Mouse (Mus musculus) CH12.LX (cell line): ENCODE measurements around the gene Gpr108. TPM values are rescaled to one million over a fixed set of nuclear protein-coding genes. Genes with fewer than 3 reads are reported as not detected.

Experiments used
- DNase-seq: peaks from one replicate; pipeline ENCODE4 v3.0.0-alpha.2; 2013; ENCODE audit errors: extremely low read depth
- H3K27ac ChIP-seq: 2 replicates; pipeline ENCODE4 v1.5.1; 2012; ENCODE audit warnings: low read depth, mild to moderate bottlenecking, control low read depth, moderate library complexity; ENCODE audit not compliant: insufficient read depth
- H3K27me3 ChIP-seq: replicated peaks from 2 replicates; pipeline ENCODE3; 2012; ENCODE audit warnings: inconsistent platforms
- H3K36me3 ChIP-seq, 2 experiments: replicated peaks in 1 of 2; 2 replicates each; pipeline versions ENCODE3 to v1.6.1; 2012; ENCODE audit warnings: inconsistent platforms in 1 of 2, low read length in 1 of 2, mild to moderate bottlenecking in 1 of 2, mixed read lengths in 1 of 2, moderate library complexity in 1 of 2; ENCODE audit not compliant: control insufficient read depth in 1 of 2, insufficient read depth in 1 of 2
- H3K4me1 ChIP-seq, 2 experiments: 2 replicates each; pipeline ENCODE4 v1.6.1; 2012; ENCODE audit warnings: inconsistent platforms in 1 of 2, moderate library complexity in 1 of 2; ENCODE audit not compliant: insufficient read depth in 2 of 2, control insufficient read depth in 1 of 2
- H3K4me2 ChIP-seq: 2 replicates; pipeline ENCODE4 v1.6.1; 2012; ENCODE audit warnings: low read depth, mild to moderate bottlenecking, control low read depth; ENCODE audit not compliant: poor library complexity, insufficient read depth, severe bottlenecking
- H3K4me3 ChIP-seq, 3 experiments: fragments of 150-350 bp in 1 of 3; sonication (generic) in 1 of 3; replicated peaks in 1 of 3; 2 replicates each; pipeline versions ENCODE3 to v1.5.1; 2011 to 2012; ENCODE audit warnings: low read depth in 2 of 3, low read length in 2 of 3, mild to moderate bottlenecking in 2 of 3, moderate library complexity in 2 of 3, control low read depth in 1 of 3, improper control_type of control experiment in 1 of 3, inconsistent platforms in 1 of 3, mixed read lengths in 1 of 3; ENCODE audit not compliant: poor library complexity in 1 of 3
- H3K79me2 ChIP-seq: replicated peaks from 2 replicates; pipeline ENCODE4 v1.6.1; 2012; ENCODE audit warnings: mild to moderate bottlenecking, moderate library complexity; ENCODE audit not compliant: control insufficient read depth, poor library complexity, insufficient read depth, severe bottlenecking; ENCODE audit errors: extremely low read depth
- H3K9ac ChIP-seq: 2 replicates; pipeline ENCODE4 v1.6.1; 2012; ENCODE audit warnings: low read depth, mild to moderate bottlenecking, control low read depth, moderate library complexity; ENCODE audit not compliant: insufficient read depth
- H3K9me3 ChIP-seq: replicated peaks from 2 replicates; pipeline ENCODE3; 2012; ENCODE audit warnings: low read length, inconsistent platforms, mixed read lengths
- BHLHE40 ChIP-seq: IDR thresholded peaks from 2 replicates; pipeline ENCODE4 v1.6.1; 2011; ENCODE audit warnings: mild to moderate bottlenecking, low read depth, low read length, improper control_type of control experiment
- CHD1 ChIP-seq: IDR thresholded peaks from 2 replicates; pipeline ENCODE4 v1.6.1; 2012; ENCODE audit warnings: low read depth, low read length, improper control_type of control experiment, inconsistent platforms
- CTCF ChIP-seq, 2 experiments: IDR thresholded peaks in 1 of 2; conservative IDR thresholded peaks in 1 of 2; 2 replicates each; pipeline ENCODE4 v1.5.1; 2011 to 2012; ENCODE audit warnings: low read depth in 2 of 2, low read length in 2 of 2, improper control_type of control experiment in 1 of 2, inconsistent platforms in 1 of 2, mild to moderate bottlenecking in 1 of 2, moderate library complexity in 1 of 2
- E2F4 ChIP-seq: IDR thresholded peaks from 2 replicates; pipeline ENCODE4 v1.6.1; 2011; ENCODE audit warnings: low read depth, low read length, improper control_type of control experiment; ENCODE audit not compliant: insufficient replicate concordance
- GABPA ChIP-seq: IDR thresholded peaks from 2 replicates; pipeline ENCODE4 v1.6.1; 2012; ENCODE audit warnings: low read depth, low read length, improper control_type of control experiment, inconsistent platforms; ENCODE audit not compliant: insufficient replicate concordance
- HCFC1 ChIP-seq: IDR thresholded peaks from 2 replicates; pipeline ENCODE4 v1.6.1; 2012; ENCODE audit warnings: low read depth, mild to moderate bottlenecking, inconsistent platforms, low read length, improper control_type of control experiment
- IRF4 ChIP-seq: IDR thresholded peaks from 2 replicates; pipeline ENCODE4 v1.6.1; 2014; ENCODE audit warnings: low read depth, mild to moderate bottlenecking, inconsistent platforms, low read length, improper control_type of control experiment
- JUN ChIP-seq: IDR thresholded peaks from 2 replicates; pipeline ENCODE4 v1.6.1; 2011; ENCODE audit warnings: low read depth, mild to moderate bottlenecking, low read length, improper control_type of control experiment, moderate library complexity; ENCODE audit not compliant: insufficient read depth
- MAFK ChIP-seq: IDR thresholded peaks from 2 replicates; pipeline ENCODE4 v1.6.1; 2011; ENCODE audit warnings: low read length, improper control_type of control experiment; ENCODE audit not compliant: insufficient replicate concordance
- MYC ChIP-seq: IDR thresholded peaks from 2 replicates; pipeline ENCODE4 v1.6.1; 2011; ENCODE audit warnings: low read depth, mild to moderate bottlenecking, improper control_type of control experiment, low read length
- SIN3A ChIP-seq: IDR thresholded peaks from 2 replicates; pipeline ENCODE4 v1.6.1; 2012; ENCODE audit warnings: low read length, improper control_type of control experiment, inconsistent platforms
- TCF12 ChIP-seq: IDR thresholded peaks from 2 replicates; pipeline ENCODE4 v1.6.1; 2014; ENCODE audit warnings: low read depth, mild to moderate bottlenecking, inconsistent platforms, low read length, improper control_type of control experiment
- USF1 ChIP-seq: IDR thresholded peaks from 2 replicates; pipeline ENCODE4 v1.6.1; 2014; ENCODE audit warnings: low read depth, mild to moderate bottlenecking, inconsistent platforms, low read length, improper control_type of control experiment
- USF2 ChIP-seq: conservative IDR thresholded peaks from 2 replicates; pipeline ENCODE4 v1.6.1; 2011; ENCODE audit warnings: low read depth, low read length, improper control_type of control experiment
- ZKSCAN1 ChIP-seq: IDR thresholded peaks from 2 replicates; pipeline ENCODE4 v1.6.1; 2012; ENCODE audit warnings: low read depth, inconsistent platforms, low read length, improper control_type of control experiment, borderline replicate concordance
- ZMIZ1 ChIP-seq: IDR thresholded peaks from 2 replicates; pipeline ENCODE4 v1.6.1; 2012; ENCODE audit warnings: low read depth, mild to moderate bottlenecking, inconsistent platforms, low read length, improper control_type of control experiment
- dilution Hi-C: fragments of 300-500 bp; cut with MboI; formaldehyde crosslinking; loops from 2 replicates; pipeline ENCODE4 v1.14.3; 2020; ENCODE audit warnings: low sequenced_read_pairs; ENCODE audit not compliant: extremely low pct_unique_long_range_greater_than_20kb, extremely low pct_ligation_motif_present
- in situ Hi-C: fragments of 300-500 bp; cut with MboI; formaldehyde crosslinking; loops from 3 replicates; pipeline ENCODE4 v1.14.3; 2019; ENCODE audit warnings: low sequenced_read_pairs, low pct_ligation_motif_present, low pct_unique_long_range_greater_than_20kb, mixed read lengths
- polyA plus RNA-seq: library from polyadenylated mRNA; unstranded; fragments of >175 nt; gene quantifications from 2 replicates; pipeline ENCODE4 v1.2.1, GENCODE M21; 2012; ENCODE audit warnings: low read depth; ENCODE audit not compliant: insufficient read length
- total RNA-seq, 2 experiments: library from RNA; depleted of rRNA; stranded (reverse); fragments of 300-350 nt in 1 of 2; fragments of >200 nt in 1 of 2; gene quantifications; 2 replicates each; pipeline ENCODE4 v1.2.3; 2012 to 2014

Gpr108 gene
- total and polyA plus RNA-seq, 3 experiments = 20.2 to 32.0 (median 25.0) TPM

GRCm38 (mm10) chr17:57261796-57262195, 13.6 kb upstream of the Gpr108 start:
- H3K9ac ChIP-seq = no peak overlapping the region
- H3K4me2 ChIP-seq = no peak overlapping the region
- no peak overlapping the region for H3K4me3 ChIP-seq
- DNase-seq = no peak
- no peaks in the 10 kb centered on the region for H3K9me3 ChIP-seq
- H3K27me3 ChIP-seq = no peaks in the 10 kb centered on the region
- dilution Hi-C loops = no loop called here
- no peaks in the 10 kb centered on the region for H3K79me2 ChIP-seq
- in situ Hi-C loops = no loop called here
- peaks cover 25 to 84% of the 10 kb centered on the region in 2 experiments for H3K36me3 ChIP-seq
- H3K4me1 ChIP-seq = no peaks in the 10 kb centered on the region
- H3K27ac ChIP-seq = no peak overlapping the region
- TF ChIP-seq USF1 (no peak), ZMIZ1 (no peak), USF2 (no peak), IRF4 (no peak), MAFK (no peak), GABPA (no peak), JUN (no peak), CHD1 (no peak), CTCF (conservative IDR thresholded peaks at IDR 0.05 in 1 of 2, IDR thresholded peaks at IDR 0.05 in 1 of 2; ENCODE audit: low read depth in 2 of 2, low read length in 2 of 2) (no peak), MYC (no peak), SIN3A (no peak), BHLHE40 (no peak)

GRCm38 (mm10) chr17:57261286-57261685, 13.0 kb upstream of the Gpr108 start:
- no peaks in the 10 kb centered on the region for H3K9me3 ChIP-seq
- H3K4me1 ChIP-seq = no peaks in the 10 kb centered on the region
- TF ChIP-seq TCF12 (no peak), HCFC1 (no peak), MAFK (no peak), GABPA (no peak), E2F4 (no peak), CTCF (conservative IDR thresholded peaks at IDR 0.05 in 1 of 2, IDR thresholded peaks at IDR 0.05 in 1 of 2; ENCODE audit: low read depth in 2 of 2, low read length in 2 of 2) (no peak), ZKSCAN1 (no peak), MYC (no peak)

More at GRCm38 (mm10) chr17:57261286-57261685, 13.0 kb upstream of the Gpr108 start:
- in situ Hi-C loops (no loop called here), dilution Hi-C loops (no loop called here)
- no peak overlapping the region for H3K27ac ChIP-seq
- peaks cover 29 to 89% of the 10 kb centered on the region in 2 experiments for H3K36me3 ChIP-seq
- H3K27me3 ChIP-seq = no peaks in the 10 kb centered on the region
- no peak overlapping the region for H3K4me3 ChIP-seq
- H3K79me2 ChIP-seq = no peaks in the 10 kb centered on the region
- no peak overlapping the region for H3K9ac ChIP-seq
- DNase-seq = no peak
- no peak overlapping the region for H3K4me2 ChIP-seq
